Mouse (Mus musculus): ENCODE measurements around the gene Ahcyl2.
A peak's percentile ranks its signal among the peaks of the same experiment; 100 is the strongest.

Gene Ahcyl2

DNA sequence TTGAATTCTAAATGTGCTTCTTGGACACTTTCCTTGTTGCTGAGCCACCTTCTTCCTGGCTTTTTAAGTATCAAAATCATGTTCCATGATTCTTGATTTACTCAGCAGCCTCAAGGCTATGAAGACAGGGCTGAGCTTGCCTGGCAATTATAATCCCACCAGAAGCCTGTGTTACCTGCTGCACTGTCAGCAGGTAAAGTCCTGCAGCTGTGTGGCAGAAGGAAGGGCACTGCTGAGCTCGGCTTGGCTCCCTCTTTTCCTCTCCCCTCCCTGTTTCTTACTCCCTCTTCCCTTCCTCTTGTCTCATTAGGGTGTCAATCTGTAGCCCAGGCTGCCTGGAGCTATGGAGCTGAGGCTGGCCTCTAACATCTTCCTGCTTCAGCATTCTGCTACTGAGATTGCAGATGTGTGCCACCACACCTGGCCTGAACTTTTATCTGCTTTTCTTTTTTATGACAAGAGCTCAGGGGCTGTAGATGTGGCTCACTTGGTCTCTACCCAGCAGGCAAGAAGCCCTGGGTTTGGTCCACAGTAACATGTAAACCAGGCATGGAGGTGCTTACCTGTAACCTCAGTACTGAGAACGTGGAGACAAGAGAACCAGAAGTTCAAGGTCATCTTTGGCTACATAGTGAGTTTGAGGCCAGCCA lies 3.0 kb downstream of the Ahcyl2 start:
- no peak for DNase-seq (ENCODE audit: low read depth, low spot score)

DNA sequence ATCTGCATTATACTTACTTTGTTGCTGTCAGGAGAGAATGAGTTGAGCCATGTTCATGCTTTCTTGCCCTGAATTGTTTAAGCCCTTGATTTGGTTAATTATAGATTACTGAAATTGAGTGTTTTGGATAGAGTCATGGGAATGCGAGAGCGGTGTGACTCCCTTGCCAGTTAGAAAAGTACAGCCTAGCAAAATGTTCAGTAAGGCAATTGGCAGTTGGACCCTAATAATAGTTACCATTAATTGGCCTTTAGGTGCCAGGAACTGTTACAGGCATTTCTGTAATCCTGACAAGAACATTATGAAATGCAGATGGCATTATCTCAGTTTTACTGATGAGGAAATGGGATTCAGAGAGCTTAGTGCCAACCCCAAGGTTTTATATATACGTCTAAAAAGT lies 4.4 kb downstream of the Ahcyl2 start:
- DNase-seq (ENCODE audit: low read depth, low spot score), result no peak

DNA sequence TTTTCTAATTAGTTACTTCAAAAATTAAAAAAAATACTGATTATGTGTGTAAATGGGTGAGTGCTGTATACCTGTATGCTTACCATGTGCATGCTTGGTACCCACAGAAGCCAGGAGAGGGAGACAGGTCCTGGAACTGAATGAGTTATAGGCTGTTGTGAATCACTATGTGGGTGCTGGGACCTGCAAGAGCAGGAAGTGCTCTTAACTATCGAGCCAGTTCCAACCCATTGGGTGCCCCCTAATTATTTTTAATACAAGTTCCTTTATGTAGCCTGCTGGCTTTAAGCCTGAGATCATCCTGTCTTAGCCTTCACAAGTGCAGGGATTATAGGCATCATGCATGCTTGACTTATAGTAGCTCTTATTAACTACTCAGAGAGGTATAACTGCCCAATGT lies 6.3 kb downstream of the Ahcyl2 start:
- DNase-seq (ENCODE audit: low read depth, low spot score), result no peak

DNA sequence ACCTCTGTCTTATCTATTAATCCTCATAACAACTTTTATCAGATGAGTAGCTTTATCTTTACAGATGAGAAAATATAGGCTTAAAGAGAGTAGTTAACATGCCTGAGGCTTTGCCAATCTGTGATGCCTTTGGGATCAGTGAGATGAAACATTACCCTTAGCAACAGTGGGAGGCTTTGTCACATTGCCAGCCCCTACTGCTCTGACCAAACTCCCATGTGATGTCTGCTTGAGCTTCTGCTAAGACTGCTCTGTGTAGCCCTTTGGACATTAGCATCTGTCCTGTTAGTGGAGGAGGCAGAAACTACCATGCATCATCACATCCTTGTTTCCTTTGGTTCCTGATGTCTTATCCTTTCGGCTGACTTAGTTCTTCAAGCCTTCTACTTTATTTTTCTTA lies 7.8 kb downstream of the Ahcyl2 start:
- DNase-seq (ENCODE audit: low read depth, low spot score), result no peak

DNA sequence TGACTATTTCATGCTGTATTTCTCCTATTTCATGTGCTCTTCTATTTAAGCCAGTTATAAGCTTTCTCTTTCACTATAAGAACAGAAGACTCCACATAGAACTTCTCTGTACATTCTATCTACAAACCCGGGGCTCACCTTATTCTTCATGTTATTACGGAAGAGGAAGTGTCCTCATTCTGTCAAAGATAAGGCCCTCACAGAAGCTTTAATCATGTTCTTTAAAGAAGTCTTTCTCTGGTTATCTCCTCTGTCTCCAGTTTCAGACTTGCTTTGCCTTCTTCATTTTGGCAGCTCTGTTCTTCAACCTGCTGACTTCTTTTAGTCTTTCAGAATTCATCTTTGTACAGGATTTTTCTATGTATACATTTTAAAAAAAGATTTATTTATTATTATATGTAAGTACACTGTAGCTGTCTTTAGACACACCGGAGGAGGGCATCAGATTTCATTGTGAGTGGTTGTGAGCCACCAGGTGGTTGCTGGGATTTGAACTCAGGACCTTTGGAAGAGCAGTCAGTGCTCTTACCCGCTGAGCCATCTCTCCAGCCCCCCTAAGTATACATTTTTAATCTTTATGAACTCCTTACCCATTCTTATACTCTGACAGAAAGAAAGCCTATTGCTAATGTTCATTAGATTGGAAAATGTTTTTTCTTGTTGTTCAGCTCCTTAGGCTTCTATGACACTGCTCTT lies 8.9 kb downstream of the Ahcyl2 start:
- no peak for DNase-seq (ENCODE audit: low read depth, low spot score)

DNA sequence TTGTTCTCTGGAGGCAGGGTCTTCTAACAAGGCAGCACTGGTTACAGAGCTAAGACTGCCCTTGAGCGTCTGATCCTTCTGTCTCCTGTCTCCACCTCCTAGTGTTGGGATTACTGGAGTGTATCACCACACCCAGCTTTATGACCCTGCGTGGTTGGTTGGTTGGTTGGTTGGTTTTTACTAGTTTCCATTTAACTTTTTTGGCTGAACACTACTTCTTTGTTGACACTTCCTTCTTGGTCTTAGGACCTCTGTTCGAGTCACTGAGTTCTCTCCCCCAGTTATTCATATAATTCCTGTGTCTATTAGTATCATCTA lies 9.4 kb downstream of the Ahcyl2 start:
- peak; percentile 35 for DNase-seq (ENCODE audit: low read depth, low spot score)

DNA sequence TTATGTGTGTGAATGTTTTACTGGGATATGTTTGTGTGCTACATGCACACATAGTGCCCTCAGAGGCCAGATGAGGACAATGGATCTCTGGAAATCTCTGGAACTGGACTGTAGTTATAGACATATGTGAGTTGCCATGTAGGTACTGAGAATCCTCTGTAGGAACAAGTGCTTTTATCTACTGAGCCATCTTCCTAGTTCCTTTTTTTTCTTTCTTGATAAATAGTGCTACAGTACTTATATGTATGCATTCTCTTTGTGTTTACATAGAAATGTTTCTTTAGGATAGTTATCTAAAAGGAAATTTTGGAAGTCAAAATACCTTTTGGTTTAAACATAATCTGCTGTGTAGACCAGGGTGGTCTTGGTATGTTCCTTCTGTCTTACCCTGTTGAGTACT lies 12.3 kb downstream of the Ahcyl2 start:
- no peak for DNase-seq (ENCODE audit: low read depth, low spot score)

DNA sequence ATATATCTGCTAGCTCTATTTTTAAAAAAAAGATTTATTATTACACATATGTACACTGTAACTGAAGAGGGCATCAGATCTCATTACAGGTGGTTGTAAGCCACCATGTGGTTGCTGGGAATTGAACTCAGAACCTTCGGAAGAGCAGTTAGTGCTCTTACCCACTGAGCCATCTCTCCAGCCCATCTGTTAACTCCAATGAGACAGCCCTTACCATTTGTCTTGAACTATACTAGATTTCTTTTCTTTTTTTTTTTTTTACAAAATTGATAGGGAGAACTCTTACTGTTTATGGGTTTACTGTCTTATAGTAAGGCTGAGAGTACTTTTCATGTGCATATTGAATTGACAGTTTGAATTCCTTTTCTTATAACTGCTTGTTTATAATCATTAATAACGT lies 12.8 kb downstream of the Ahcyl2 start:
- no peak for DNase-seq (ENCODE audit: low read depth, low spot score)

DNA sequence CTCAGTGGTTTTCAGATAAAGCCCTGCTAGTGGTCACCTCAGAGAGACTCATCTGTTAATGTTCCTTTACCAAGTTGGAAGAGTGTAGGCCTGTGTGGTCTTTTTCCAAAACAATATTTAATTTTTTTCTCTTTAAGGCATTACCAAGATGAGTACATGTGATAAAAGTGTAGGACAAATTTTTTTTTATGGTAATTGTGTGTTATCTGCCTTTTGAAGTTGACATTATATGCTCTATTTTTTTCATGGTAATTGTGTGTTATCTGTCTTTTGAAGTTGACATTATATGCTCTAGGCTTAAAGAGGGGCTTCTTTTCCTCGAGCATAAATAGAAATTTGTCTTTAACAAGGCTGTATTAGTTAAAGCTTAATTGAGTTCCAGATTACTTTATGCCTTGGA lies 14.4 kb downstream of the Ahcyl2 start:
- no peak for DNase-seq (ENCODE audit: low read depth, low spot score)

DNA sequence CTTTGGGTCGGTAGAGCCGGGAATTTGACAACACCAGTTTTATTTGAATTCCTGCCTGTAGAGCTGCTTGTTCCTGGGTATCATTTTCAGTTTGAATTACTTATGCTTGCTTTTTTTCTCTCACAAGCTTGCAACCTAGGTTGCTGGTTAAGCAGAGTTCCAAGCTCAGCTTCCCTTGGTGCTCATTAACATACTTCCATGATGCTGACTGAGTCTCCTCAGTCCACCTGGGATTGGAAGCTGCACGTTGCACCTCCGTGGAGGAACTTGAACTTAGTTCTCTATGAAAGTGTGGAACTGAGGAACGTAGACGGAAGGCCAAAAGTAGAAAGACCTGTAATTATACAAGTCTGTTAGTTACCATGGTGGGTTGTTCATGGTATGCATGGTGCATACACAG lies 16.1 kb downstream of the Ahcyl2 start:
- DNase-seq (ENCODE audit: low read depth, low spot score), result no peak

DNA sequence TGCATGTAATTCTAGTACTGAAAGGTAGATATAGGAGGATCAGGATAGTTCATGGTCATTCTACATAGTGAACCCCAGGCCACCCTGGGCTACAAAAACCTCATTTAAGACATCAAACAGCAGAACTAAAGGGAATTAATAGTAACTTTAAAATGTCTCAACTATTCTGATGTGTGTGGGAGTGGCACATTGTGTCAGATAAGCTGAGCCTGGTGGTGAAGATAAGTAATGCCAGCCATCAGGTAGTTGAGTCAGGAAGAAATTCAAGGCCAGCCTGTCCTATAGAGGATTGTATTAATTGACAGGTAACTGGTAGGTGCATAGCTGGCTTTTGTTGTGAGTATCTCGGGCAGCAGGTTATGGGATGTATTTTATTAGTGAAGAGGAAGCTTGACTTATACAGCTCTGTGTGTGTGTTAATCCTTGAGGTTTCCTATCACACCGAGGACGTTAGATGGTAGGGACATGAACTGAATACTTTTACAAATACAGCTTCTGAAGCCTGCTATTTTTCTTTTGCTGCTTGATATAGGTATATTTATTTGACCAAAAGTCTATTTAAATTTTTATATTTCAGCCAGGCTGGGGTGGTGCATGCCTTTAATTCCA lies 16.7 kb downstream of the Ahcyl2 start:
- DNase-seq (ENCODE audit: low read depth, low spot score), result no peak

DNA sequence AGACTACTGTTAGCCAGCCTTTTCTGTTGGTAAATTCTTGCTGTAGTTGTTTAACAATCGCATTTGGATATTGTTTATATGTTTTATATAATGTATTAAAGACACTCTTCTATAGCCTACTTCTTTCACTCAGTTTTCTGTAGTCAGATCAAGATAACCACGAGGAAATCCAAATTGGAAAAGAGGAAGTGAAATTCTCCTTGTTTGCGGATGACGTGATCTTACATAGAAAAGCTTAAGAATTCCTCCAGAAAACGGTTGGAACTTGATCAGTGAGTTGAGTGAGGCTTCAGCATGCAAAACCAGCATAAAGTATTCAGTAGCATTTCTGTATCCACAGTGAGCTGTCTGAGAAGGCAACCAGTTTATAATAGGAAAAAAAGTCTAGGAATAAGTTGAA lies 17.9 kb downstream of the Ahcyl2 start:
- DNase-seq (ENCODE audit: low read depth, low spot score), result no peak

DNA sequence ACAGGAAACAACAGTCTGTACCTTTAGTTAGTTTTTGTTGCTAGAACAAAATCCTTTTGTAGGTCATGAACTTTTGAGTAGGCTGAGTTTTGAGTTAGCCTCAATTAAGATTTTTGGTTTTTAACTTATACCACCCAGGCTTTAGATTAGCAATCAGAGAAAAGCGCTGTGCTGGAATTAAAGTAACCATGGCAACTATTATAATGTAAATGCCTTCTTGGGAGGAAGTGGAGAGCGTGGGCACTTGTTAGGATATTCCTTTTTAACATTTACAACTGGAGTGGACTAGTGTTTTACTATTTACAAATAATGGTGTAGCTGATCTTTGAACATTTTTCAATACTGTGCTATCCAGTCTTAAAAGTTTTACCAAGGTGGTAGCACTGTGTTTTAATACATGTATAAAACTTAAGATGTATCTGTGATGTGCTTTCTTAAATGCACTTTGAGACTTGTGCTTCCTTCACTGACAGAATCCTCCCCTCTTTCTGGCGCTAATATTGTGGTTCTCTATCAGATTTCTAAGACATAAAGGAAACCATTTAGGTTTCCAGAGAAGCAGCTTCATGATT lies 21.1 kb downstream of the Ahcyl2 start:
- DNase-seq (ENCODE audit: low read depth, low spot score), result peak; percentile 52

DNA sequence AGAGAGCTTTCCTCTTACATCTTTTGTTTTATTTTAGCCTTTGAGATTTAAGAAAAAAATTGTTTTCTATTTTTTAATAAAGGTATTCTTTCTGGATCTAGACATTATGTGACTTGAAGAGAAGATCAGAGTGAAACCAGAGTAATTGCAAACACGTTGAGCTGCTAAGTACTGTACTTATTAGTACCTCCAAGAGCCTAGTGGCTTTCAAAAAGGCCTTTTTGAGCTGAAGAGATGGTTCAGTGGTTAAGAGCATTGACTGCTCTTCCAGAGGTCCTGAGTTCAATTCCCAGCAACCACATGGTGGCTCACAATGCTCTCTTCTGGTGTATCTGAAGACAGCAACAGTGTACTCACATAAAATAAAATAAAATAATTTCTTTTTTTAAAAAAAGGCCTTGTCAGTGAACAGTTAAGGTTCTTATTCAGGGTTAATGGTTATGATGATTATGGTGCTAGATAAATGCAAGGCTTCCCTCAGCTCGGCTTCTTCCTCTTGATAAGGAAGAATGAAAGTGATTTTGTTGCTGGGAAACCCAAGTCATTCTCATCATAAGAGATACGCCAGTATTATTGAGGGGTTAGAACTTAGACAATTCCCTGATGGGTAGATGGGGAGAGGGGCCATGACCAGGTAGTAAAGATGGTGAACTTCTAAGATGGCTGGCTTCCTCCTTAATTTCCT lies 22.3 kb downstream of the Ahcyl2 start:
- no peak for DNase-seq (ENCODE audit: low read depth, low spot score)

DNA sequence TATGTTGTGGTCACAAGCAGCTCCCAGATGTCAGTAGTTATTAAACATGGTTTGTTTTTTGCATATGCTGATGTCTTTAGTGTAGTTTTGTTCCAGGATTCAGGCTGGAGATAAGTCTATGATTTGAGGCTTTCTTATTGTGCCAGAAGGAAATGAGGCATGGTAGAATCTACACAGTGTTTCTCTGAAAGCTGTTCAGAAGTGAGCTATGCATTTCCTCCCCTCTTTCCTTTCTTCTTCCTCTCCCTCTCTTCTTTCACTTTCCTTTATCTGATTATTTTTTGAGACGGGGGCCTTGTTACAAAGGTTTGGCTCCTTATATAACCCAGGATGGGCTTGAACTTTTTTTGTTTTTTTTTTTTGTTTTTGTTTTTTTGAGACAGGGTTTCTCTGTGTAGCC lies 25.7 kb downstream of the Ahcyl2 start:
- DNase-seq (ENCODE audit: low read depth, low spot score), result no peak

DNA sequence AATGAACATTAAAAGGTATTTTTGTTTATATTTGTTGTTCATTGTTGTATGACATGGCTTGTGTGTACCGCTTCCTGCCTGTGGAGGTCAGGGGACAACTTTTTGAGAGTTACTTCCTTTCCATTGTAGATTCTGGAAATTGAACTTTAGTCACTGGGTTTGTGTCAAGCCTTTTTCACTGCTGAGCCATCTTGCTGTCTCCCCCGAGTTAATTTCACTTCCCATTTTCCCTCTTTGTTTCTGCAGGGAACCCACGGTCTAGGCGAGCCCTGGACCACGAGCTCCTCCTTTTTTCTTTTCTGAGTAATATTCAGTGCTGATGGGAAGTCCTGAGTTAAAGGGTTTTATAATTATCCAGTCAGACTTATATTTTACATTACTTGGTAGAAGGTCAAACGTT lies 26.8 kb downstream of the Ahcyl2 start:
- no peak for DNase-seq (ENCODE audit: low read depth, low spot score)

DNA sequence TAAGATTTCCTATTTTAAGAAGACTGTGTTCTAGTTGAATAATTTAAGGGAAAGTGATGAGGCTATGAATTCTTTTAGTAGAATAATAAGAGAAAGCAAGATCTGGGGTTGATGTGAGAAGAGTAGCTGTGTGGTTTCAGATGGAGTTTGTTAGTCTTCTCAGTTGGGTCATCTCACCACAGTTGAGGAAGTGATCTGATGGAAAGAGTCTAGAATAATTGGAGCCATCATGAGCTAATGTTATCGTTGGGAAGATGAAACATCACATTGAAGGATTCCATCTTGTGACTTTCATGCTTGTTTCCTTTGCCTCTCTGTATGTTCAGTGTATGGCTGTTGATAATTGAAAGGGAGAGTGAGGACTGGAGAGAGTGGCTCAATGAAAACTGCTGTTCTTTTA lies 35.2 kb downstream of the Ahcyl2 start:
- DNase-seq (ENCODE audit: low read depth, low spot score), result no peak

DNA sequence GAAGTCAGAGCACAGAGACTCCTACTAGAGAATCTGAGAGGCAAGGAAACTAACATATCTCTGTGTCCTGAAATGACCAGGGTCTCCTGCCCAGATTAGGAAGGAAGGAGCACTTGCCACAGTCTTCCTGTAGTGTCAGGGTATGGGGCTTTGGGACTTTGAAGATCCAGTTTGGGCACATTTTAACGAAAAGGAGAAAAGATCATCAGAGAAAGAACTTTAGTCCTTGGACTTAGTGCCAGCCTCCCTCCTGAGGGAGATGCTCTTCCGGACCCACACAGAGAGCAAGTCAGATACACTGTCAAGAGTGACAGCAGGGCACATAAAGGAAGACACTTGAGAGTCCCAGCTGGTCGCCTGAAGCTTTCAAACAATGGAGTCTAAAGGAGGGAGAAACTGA lies 36.2 kb downstream of the Ahcyl2 start:
- no peak for DNase-seq (ENCODE audit: low read depth, low spot score)

DNA sequence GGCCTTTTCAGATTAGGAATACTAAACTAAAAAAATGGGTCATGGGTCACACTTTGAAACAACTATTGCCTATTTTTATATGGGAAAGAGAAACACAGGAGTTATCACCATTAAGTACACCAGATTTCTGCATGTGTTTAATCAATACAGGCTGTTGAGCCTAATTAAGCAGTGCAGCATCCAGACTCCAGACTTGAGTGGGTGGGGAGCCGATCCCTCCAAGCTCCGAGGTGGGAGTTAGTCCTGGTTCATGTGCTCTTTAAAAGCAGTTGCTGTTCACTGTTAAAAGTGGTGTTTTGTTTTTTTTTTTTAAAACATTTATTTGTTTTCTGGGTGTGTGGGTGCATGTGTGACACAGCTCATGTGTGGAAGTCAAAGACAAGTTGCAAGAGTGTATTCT lies 37.6 kb downstream of the Ahcyl2 start:
- DNase-seq (ENCODE audit: low read depth, low spot score), result no peak

DNA sequence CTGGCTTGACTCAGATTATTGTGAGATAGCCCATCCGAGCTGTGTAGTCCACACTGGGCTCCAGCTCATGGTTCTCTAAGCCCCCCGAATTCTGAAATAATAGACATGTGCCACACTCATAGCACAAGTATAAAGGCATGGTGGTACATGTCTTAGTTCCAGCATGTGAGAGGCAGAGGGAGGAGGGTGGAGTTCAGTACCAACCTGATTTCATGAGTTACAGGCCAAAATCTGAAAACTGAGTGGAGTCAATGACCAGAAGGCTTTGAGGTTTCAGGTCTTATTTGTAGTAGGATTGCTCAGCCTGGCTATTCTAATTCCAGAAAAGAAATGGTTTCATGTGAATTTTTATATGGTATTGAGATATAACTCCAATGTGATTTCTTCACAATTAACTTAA lies 44.3 kb downstream of the Ahcyl2 start:
- no peak for DNase-seq (ENCODE audit: low read depth, low spot score)

DNA sequence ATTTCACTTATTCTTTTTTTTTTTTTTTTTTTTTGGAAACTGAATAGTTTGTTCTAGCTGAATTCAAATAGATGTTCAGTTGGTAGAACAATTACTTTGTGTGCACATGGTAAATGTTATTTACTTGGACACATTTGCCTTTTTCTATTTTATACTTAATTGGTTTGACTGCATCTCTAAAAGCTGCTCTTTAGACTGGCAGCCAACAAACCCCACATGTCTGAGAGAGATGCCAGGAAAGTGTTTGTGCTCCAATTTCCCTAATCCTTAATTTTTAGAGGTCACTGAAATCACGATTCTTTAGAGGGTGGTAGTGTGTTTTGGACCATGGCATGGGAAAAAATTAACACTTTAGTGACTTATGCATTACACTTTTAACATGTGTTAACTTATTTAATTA lies 44.8 kb downstream of the Ahcyl2 start:
- DNase-seq (ENCODE audit: low read depth, low spot score), result no peak

DNA sequence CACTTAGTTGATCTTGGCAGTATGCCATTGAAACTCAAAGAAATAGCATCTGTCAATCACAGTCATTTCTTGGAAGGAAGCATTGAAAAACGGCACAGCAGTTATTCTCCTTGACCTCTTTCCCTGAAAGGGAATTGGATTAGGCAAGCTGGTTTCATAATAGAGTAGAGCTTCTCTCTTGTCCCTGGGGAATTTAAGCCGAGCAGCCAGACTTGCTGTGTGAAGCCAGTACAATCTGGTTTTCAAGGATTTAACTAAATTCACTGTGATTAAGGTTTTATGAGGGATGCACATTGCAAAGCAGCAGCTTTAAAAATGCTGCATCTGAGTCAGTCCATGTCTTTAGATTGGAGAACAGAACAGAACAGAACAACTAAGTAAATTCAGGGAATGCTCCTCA lies 46.8 kb downstream of the Ahcyl2 start:
- DNase-seq (ENCODE audit: low read depth, low spot score), result no peak

DNA sequence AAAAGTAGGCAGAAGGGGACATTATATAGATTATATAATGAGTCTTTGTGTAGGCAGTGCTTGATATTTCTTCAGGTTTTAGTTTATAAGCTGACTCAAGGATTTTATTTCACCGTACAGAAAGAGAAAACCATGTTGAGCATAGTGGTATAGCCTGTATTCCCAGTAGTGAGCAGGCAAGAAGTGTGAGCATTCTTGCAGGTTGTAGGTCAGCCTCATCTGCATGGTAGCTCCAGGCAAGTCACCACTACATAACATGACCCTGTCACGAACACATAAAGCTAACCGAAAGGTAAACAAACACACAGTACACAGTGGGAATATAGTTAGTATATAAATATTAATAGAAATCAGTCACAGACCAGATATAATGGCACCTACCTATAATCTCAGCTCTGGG lies 47.2 kb downstream of the Ahcyl2 start:
- no peak for DNase-seq (ENCODE audit: low read depth, low spot score)
